Mouse (Mus musculus) bone marrow macrophage, adult 2 months (primary cell): ENCODE measurements at regions not wholly inside any gene's neighbourhood (a gene's known extent, or its start where the extent isn't known, plus 50 kb on each side); places are given as distances from the start of the nearest gene placed in this dataset.

Source experiments
- CTCF ChIP-seq: IDR thresholded peaks from 2 replicates; pipeline ENCODE4 v1.5.1; 2012; ENCODE audit warnings: low read depth, mild to moderate bottlenecking, low read length, moderate library complexity
- POLR2A ChIP-seq: IDR thresholded peaks from 2 replicates; pipeline ENCODE4 v1.6.1; 2012; ENCODE audit warnings: mild to moderate bottlenecking, low read depth, low read length, borderline replicate concordance

DNA sequence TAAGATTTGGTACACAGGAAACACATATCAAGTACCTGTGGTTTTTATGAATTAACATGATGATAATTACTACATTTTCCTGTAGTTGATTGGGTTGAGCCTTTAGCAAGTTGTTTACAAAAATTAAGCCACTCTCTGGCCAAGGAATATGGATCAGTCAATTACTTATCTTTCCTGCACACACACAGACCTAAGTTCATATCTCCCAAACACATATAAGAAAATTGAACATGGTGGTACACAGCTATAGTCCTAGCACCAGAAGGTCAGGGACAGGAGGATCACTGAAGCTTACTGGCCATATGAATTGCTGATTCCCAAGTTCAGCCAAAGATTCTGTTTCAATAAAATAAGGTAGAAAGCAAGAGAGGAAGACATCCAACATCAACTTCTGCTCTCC, 183.7 kb downstream of the Dad1 start:
- no peak for TF ChIP-seq POLR2A
- no peak for TF ChIP-seq CTCF
